Mouse (Mus musculus) macrophage (primary cell): Measurements from ENCODE around the gene A130010J15Rik. TPM values are rescaled to one million over a fixed set of nuclear protein-coding genes. Genes with fewer than 3 reads are reported as not detected.

ENCODE experiments used
- polyA plus RNA-seq: library from polyadenylated mRNA; stranded (reverse); fragments of 250-400 nt; gene quantifications from 3 replicates; pipeline ENCODE4 v1.2.4, GENCODE M21; 2018; ENCODE audit warnings: inconsistent platforms

Gene A130010J15Rik
- polyA plus RNA-seq, 1 experiment from 2014 or later = 4.8 TPM

Other genes starting within 250 kb of the A130010J15Rik start
- not detected in 3 replicates for gene Syt14, start 132.3 kb upstream of the A130010J15Rik start, polyA plus RNA-seq
- 5.6 to 8.0 TPM (median 6.4 TPM) in 3 replicates for gene Diexf, start 37.8 kb upstream of the A130010J15Rik start, polyA plus RNA-seq
- gene Irf6, start 14.9 kb upstream of the A130010J15Rik start, polyA plus RNA-seq = not detected in 3 replicates
- 10.8 to 32.5 TPM (median 15.4 TPM) in 3 replicates for gene Traf3ip3, start 33.7 kb downstream of the A130010J15Rik start, polyA plus RNA-seq
- 0.05 TPM in 1 of 3 replicates, not detected in the others for gene Lamb3, start 39.7 kb downstream of the A130010J15Rik start, polyA plus RNA-seq
- gene Hsd11b1, start 96.0 kb downstream of the A130010J15Rik start, polyA plus RNA-seq = 0.29 to 0.38 TPM in 2 of 3 replicates, not detected in the other
- 0.43 TPM in 1 of 3 replicates, not detected in the others for gene G0s2, start 105.2 kb downstream of the A130010J15Rik start, polyA plus RNA-seq
- gene Camk1g, start 202.3 kb downstream of the A130010J15Rik start, polyA plus RNA-seq = not detected in 3 replicates